Mouse (Mus musculus): ENCODE results near the gene Sorcs3.

GRCm38 (mm10) chr19:48368056-48368455, 162.2 kb downstream of the Sorcs3 start:
- TF ChIP-seq CTCF (IDR thresholded peaks at IDR 0.05; ENCODE audit: borderline replicate concordance, insufficient read depth, low read depth, low read length) (no peak), POLR2A (IDR thresholded peaks at IDR 0.05; ENCODE audit: borderline replicate concordance, insufficient read depth, low read length) (no peak)
